Mouse (Mus musculus) heart, embryonic 11.5 days (tissue): ENCODE measurements at regions not wholly inside any gene's neighbourhood (a gene's known extent, or its start where the extent isn't known, plus 50 kb on each side); places are given as distances from the start of the nearest gene placed in this dataset.

ENCODE experiments used
- ATAC-seq: fragments of 200-750 bp; cut with Nextera tagmentation; replicated peaks from 2 replicates; pipeline ENCODE4 v1.8.0; 2017; ENCODE audit warnings: moderate library complexity; ENCODE audit not compliant: insufficient number of reproducible peaks, low FRiP score, low TSS enrichment
- H3K27ac ChIP-seq: fragments of 300-500 bp; sonication (generic); 2 replicates; pipeline ENCODE4 v1.5.1; 2014; ENCODE audit warnings: mild to moderate bottlenecking, low read depth, low read length
- H3K27me3 ChIP-seq: fragments of 300-500 bp; sonication (generic); 2 replicates; pipeline ENCODE4 v1.6.1; 2014; ENCODE audit warnings: mild to moderate bottlenecking, low read length, mixed read lengths; ENCODE audit not compliant: control insufficient read depth, insufficient read depth
- H3K36me3 ChIP-seq: fragments of 300-500 bp; sonication (generic); 2 replicates; pipeline ENCODE4 v1.6.1; 2014; ENCODE audit warnings: mild to moderate bottlenecking, low read length, moderate library complexity, mixed read lengths; ENCODE audit not compliant: control insufficient read depth, insufficient read depth
- H3K4me1 ChIP-seq: fragments of 300-500 bp; sonication (generic); 2 replicates; pipeline ENCODE4 v1.6.1; 2014; ENCODE audit warnings: low read length; ENCODE audit not compliant: control insufficient read depth, insufficient read depth
- H3K4me2 ChIP-seq: fragments of 300-500 bp; sonication (generic); 2 replicates; pipeline ENCODE4 v1.6.1; 2014; ENCODE audit warnings: mild to moderate bottlenecking, moderate library complexity
- H3K4me3 ChIP-seq: fragments of 300-500 bp; sonication (generic); 2 replicates; pipeline ENCODE4 v1.5.1; 2014; ENCODE audit warnings: low read depth, low read length
- H3K9ac ChIP-seq: fragments of 300-500 bp; sonication (generic); 2 replicates; pipeline ENCODE4 v1.6.1; 2014; ENCODE audit warnings: mild to moderate bottlenecking, low read depth, low read length, moderate library complexity
- H3K9me3 ChIP-seq: fragments of 300-500 bp; sonication (generic); replicated peaks from 2 replicates; pipeline ENCODE4 v1.6.1; 2016; ENCODE audit warnings: low read length; ENCODE audit not compliant: control insufficient read depth
- WGBS: fragments of 180-500 bp; shearing (Covaris S2); extraction: QIAGEN DNeasy Blood & Tissue Kit; methylation state at CpG from one replicate; pipeline ENCODE4 v1.1.7; 2014; ENCODE audit not compliant: insufficient replicate concordance; 5-methylcytosine and 5-hydroxymethylcytosine counted together

- no peaks in the 10 kb centered on the region for H3K36me3 ChIP-seq
- WGBS, result 80% methylated on average over 7 of the region's 7 CpGs
- no peak overlapping the region for H3K9ac ChIP-seq
- no peaks in the 10 kb centered on the region for H3K4me1 ChIP-seq
- ATAC-seq, result no peak
- no peak overlapping the region for H3K27ac ChIP-seq
- H3K9me3 ChIP-seq, result no peaks in the 10 kb centered on the region
- H3K4me3 ChIP-seq, result no peak overlapping the region
- H3K4me2 ChIP-seq, result no peak overlapping the region
- H3K27me3 ChIP-seq, result no peaks in the 10 kb centered on the region
These were observed 246.3 kb upstream of the Maf start for GRCm38 (mm10) chr8:115953783-115954470.

DNA sequence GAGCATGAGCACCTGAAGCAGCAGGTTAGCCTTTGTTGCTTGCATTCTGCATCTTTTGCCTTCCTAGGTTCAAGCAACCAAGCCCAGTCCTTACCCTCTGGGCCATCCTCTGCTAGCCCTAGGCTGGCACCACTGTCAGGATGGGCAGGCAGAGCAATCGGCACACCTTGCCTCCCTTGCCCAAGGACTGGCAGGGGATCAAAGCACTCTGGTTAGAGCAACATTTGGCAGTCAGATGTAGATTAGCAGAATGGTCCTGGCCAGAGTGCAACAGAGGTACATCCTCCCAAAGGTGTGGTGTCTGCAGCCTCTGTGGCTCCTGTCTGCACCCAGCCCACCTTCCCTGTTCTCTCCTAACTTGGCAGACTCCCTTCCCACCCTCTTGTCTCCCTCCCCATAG, 244.9 kb upstream of the Maf start:
- Histone ChIP-seq H3K9ac (no peak overlapping the region), H3K4me3 (no peak overlapping the region), H3K27ac (no peak overlapping the region), H3K36me3 (no peaks in the 10 kb centered on the region), H3K9me3 (no peaks in the 10 kb centered on the region), H3K27me3 (no peaks in the 10 kb centered on the region), H3K4me2 (no peak overlapping the region), H3K4me1 (no peaks in the 10 kb centered on the region)
- WGBS, result 82% methylated on average over 1 of the region's 1 CpGs
- ATAC-seq, result no peak

- Histone ChIP-seq H3K4me2 (no peak overlapping the region), H3K4me1 (no peaks in the 10 kb centered on the region), H3K4me3 (no peak overlapping the region), H3K27ac (no peak overlapping the region), H3K9me3 (no peaks in the 10 kb centered on the region), H3K36me3 (no peaks in the 10 kb centered on the region), H3K9ac (no peak overlapping the region), H3K27me3 (no peaks in the 10 kb centered on the region)
- no peak for ATAC-seq
- WGBS, result 79% methylated on average over 2 of the region's 2 CpGs
These were observed 241.3 kb upstream of the Maf start for GRCm38 (mm10) chr8:115948916-115949315.

- 80% methylated on average over 2 of the region's 2 CpGs for WGBS
- no peaks in the 10 kb centered on the region for H3K4me1 ChIP-seq
- no peaks in the 10 kb centered on the region; the same call in 1 of the 2 replicates for H3K27me3 ChIP-seq
- H3K27ac ChIP-seq, result no peak overlapping the region
- no peak overlapping the region for H3K9ac ChIP-seq
- no peak overlapping the region for H3K4me3 ChIP-seq
- H3K36me3 ChIP-seq, result no peaks in the 10 kb centered on the region
- no peak for ATAC-seq
- H3K4me2 ChIP-seq, result no peak overlapping the region
- H3K9me3 ChIP-seq, result no peaks in the 10 kb centered on the region
These were observed 240.4 kb upstream of the Maf start for GRCm38 (mm10) chr8:115948036-115948435.

GRCm38 (mm10) chr8:115942731-115943509, 235.3 kb upstream of the Maf start:
- WGBS, result 48% methylated on average over 16 of the region's 16 CpGs
- H3K27me3 ChIP-seq, result no peaks in the 10 kb centered on the region; the same call in 1 of the 2 replicates
- H3K4me2 ChIP-seq, result no peak overlapping the region
- H3K9me3 ChIP-seq, result no peaks in the 10 kb centered on the region
- H3K36me3 ChIP-seq, result no peaks in the 10 kb centered on the region
- no peak for ATAC-seq
- H3K4me3 ChIP-seq, result no peak overlapping the region
- no peak overlapping the region for H3K27ac ChIP-seq
- no peak overlapping the region for H3K9ac ChIP-seq
- no peaks in the 10 kb centered on the region for H3K4me1 ChIP-seq

- no peaks in the 10 kb centered on the region for H3K4me1 ChIP-seq
- no peaks in the 10 kb centered on the region for H3K9me3 ChIP-seq
- 65% methylated on average over 8 of the region's 8 CpGs for WGBS
- no peak overlapping the region for H3K4me2 ChIP-seq
- no peak overlapping the region for H3K9ac ChIP-seq
- H3K27me3 ChIP-seq, result no peaks in the 10 kb centered on the region
- no peak overlapping the region for H3K4me3 ChIP-seq
- ATAC-seq, result no peak
- no peaks in the 10 kb centered on the region for H3K36me3 ChIP-seq
- H3K27ac ChIP-seq, result no peak overlapping the region
These were observed 222.0 kb upstream of the Maf start for GRCm38 (mm10) chr8:115929472-115930210.

GRCm38 (mm10) chr8:115921889-115922288, 214.3 kb upstream of the Maf start:
- no peak for ATAC-seq
- Histone ChIP-seq H3K27ac (no peak overlapping the region), H3K36me3 (no peaks in the 10 kb centered on the region), H3K9ac (no peak overlapping the region), H3K4me2 (no peak overlapping the region), H3K27me3 (no peaks in the 10 kb centered on the region), H3K4me1 (no peaks in the 10 kb centered on the region), H3K9me3 (no peaks in the 10 kb centered on the region), H3K4me3 (no peak overlapping the region)
- WGBS, result 80% methylated on average over 6 of the region's 6 CpGs

DNA sequence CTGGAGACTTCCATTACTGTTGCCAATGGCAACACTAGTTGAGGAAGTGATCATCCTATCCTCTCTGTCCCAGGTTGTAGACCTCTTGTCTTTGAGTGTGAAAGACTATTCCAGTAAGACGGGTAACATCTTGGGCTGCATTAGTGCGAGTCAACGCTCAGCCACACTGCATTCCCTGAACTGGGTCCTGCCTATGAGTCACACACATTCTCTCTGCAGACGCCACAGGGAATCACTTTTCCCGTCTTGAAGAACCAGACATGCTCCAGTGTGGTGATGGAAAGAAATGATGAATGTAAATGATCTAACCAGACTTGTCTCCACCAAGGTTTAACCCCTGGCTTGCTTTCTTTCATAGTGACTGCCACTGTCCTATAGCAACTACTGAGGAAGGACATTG, 199.1 kb upstream of the Maf start:
- Histone ChIP-seq H3K36me3 (no peaks in the 10 kb centered on the region), H3K27me3 (no peaks in the 10 kb centered on the region), H3K9ac (no peak overlapping the region), H3K4me2 (no peak overlapping the region), H3K27ac (no peak overlapping the region), H3K4me1 (no peaks in the 10 kb centered on the region), H3K9me3 (no peaks in the 10 kb centered on the region), H3K4me3 (no peak overlapping the region)
- ATAC-seq, result no peak
- WGBS, result 83% methylated on average over 5 of the region's 5 CpGs
